Mouse (Mus musculus) midbrain, postnatal 0 days (tissue): Measurements from ENCODE around the gene Galnt2. TPM values are rescaled to one million over a fixed set of nuclear protein-coding genes. Genes with fewer than 3 reads are reported as not detected.

Experiments
- ATAC-seq: fragments of 200-750 bp; cut with Nextera tagmentation; 2 replicates; pipeline ENCODE4 v1.8.0; 2017; ENCODE audit warnings: moderate number of reproducible peaks, mild to moderate bottlenecking, moderate TSS enrichment, moderate library complexity; ENCODE audit not compliant: low FRiP score
- DNase-seq: peaks from one replicate; pipeline ENCODE4 v3.0.0-alpha.2; 2015; ENCODE audit warnings: low spot score
- H3K27ac ChIP-seq: fragments of 300-500 bp; sonication (generic); 2 replicates; pipeline ENCODE4 v1.5.1; 2014; ENCODE audit warnings: low read depth, mild to moderate bottlenecking, low read length, mixed read lengths
- H3K27me3 ChIP-seq: fragments of 300-500 bp; sonication (generic); 2 replicates; pipeline ENCODE4 v1.6.1; 2014; ENCODE audit warnings: low read length, control low read depth, mixed read lengths; ENCODE audit not compliant: insufficient read depth
- H3K36me3 ChIP-seq: fragments of 300-500 bp; sonication (generic); 2 replicates; pipeline ENCODE4 v1.6.1; 2014; ENCODE audit warnings: low read length, control low read depth, mixed read lengths; ENCODE audit not compliant: insufficient read depth
- H3K4me1 ChIP-seq: fragments of 300-500 bp; sonication (generic); 2 replicates; pipeline ENCODE4 v1.6.1; 2014; ENCODE audit warnings: mild to moderate bottlenecking, control low read depth, antibody characterized with exemption, low read length, mixed read lengths; ENCODE audit not compliant: insufficient read depth
- H3K4me2 ChIP-seq: fragments of 300-500 bp; sonication (generic); 2 replicates; pipeline ENCODE4 v1.6.1; 2014; ENCODE audit warnings: low read depth, mild to moderate bottlenecking, low read length, mixed read lengths; ENCODE audit not compliant: poor library complexity, severe bottlenecking
- H3K4me3 ChIP-seq: fragments of 300-500 bp; sonication (generic); 2 replicates; pipeline ENCODE4 v1.5.1; 2014; ENCODE audit warnings: low read depth, mild to moderate bottlenecking, low read length, moderate library complexity
- H3K9ac ChIP-seq: fragments of 300-500 bp; sonication (generic); replicated peaks from 2 replicates; pipeline ENCODE4 v1.6.1; 2014; ENCODE audit warnings: mild to moderate bottlenecking, low read length, moderate library complexity, mixed read lengths; ENCODE audit not compliant: poor library complexity, severe bottlenecking
- H3K9me3 ChIP-seq: fragments of 300-500 bp; sonication (generic); 2 replicates; pipeline ENCODE4 v1.6.1; 2016; ENCODE audit warnings: low read length, control low read depth
- CTCF ChIP-seq: IDR thresholded peaks from 2 replicates; pipeline ENCODE4 v1.5.1; 2016; ENCODE audit warnings: antibody characterized with exemption, mild to moderate bottlenecking
- WGBS: fragments of 180-500 bp; shearing (Covaris S2); extraction: QIAGEN DNeasy Blood & Tissue Kit; methylation state at CpG from one replicate; pipeline ENCODE4 v1.1.7; 2014; 5-methylcytosine and 5-hydroxymethylcytosine counted together
- polyA plus RNA-seq: library from polyadenylated mRNA; unstranded; fragments of >200 nt; fragmentation: Nextera tagmentation; extraction: Ambion mirVana; gene quantifications from 2 replicates; pipeline ENCODE4 v1.2.1, GENCODE M21; 2015
- total RNA-seq: library from RNA; depleted of rRNA; stranded (reverse); fragments of >200 nt; gene quantifications from 2 replicates; pipeline ENCODE4 v1.2.3, GENCODE M21; 2014

Galnt2 gene
- total and polyA plus RNA-seq, 2 experiments from 2014 or later = 51.3 to 65.4 TPM

DNA sequence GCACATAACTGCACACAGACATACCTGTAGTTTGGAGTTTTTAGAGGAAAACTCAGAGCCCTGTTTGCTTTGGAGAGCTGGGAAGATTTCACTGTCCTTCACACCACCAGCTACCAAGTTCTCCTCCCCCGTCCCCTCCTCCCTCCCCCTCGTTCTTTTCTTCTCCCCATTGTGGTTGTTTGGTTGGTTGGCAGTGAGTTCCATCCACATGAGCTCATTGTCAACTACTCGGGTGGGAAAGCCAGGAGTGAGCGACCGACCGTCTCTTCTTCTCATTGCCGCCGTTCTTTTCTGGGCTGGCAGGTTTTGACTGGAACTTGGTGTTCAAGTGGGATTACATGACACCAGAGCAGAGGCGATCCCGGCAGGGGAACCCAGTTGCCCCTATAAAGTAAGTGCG, 100.5 kb downstream of the Galnt2 start:
- ATAC-seq = no peak
- WGBS = 60% methylated on average over 11 of the region's 11 CpGs
- Histone ChIP-seq H3K27ac (no peak overlapping the region), H3K4me2 (no peak overlapping the region), H3K9me3 (no peaks in the 10 kb centered on the region), H3K9ac (no peak overlapping the region), H3K4me3 (no peak overlapping the region), H3K4me1 (no peaks in the 10 kb centered on the region), H3K27me3 (no peaks in the 10 kb centered on the region), H3K36me3 (peaks cover 64% of the 10 kb centered on the region)
- TF ChIP-seq CTCF = no peak
- no peak for DNase-seq

DNA sequence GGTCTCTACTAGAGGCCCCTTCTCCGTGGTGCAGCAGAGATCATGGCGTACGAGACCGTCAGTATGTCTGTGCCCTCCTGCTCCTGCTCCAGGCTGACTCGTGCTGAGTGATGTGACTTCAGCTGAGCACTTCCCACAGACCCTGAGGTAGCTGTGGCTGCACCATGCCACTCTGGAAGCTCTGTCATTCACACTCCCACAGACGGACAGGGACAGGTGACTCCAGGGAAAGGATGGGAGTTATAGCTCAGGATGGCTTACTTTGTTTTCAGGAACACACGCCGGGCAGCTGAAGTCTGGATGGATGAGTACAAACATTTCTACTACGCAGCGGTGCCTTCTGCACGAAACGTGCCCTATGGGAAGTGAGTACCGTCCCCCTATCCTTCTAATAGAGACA, 105.1 kb downstream of the Galnt2 start:
- H3K4me1 ChIP-seq = no peaks in the 10 kb centered on the region; the same call in 1 of the 2 replicates
- ATAC-seq = no peak
- DNase-seq = no peak
- no peak overlapping the region for H3K9ac ChIP-seq
- no peak overlapping the region for H3K27ac ChIP-seq
- no peak for TF ChIP-seq CTCF
- WGBS = 93% methylated on average over 13 of the region's 13 CpGs
- no peak overlapping the region for H3K4me3 ChIP-seq
- H3K4me2 ChIP-seq = no peak overlapping the region
- H3K36me3 ChIP-seq = peaks cover 69% of the 10 kb centered on the region
- no peaks in the 10 kb centered on the region for H3K27me3 ChIP-seq
- H3K9me3 ChIP-seq = no peaks in the 10 kb centered on the region

DNA sequence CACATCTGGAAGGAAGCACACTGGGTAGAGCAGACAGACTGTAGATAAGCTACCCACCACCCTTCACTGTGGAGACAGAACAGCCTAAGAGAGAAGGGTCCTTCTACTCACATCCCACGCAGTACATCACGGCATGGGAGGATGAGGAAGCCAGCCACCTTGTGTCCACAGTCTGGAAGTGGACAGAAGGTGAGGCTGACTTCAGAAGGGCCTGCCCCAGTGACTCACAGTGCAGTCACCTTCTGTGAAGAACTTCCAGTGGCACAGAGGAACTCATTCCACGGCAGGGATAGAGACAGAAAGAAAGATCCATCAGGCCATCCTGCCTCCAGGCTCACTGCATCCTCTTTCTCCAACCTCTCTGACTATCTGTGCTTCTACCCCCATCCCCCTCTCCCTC, 108.6 kb downstream of the Galnt2 start:
- Histone ChIP-seq H3K27me3 (no peaks in the 10 kb centered on the region), H3K4me2 (no peak overlapping the region), H3K9me3 (no peaks in the 10 kb centered on the region), H3K27ac (no peak overlapping the region), H3K9ac (no peak overlapping the region), H3K36me3 (peaks cover 82% of the 10 kb centered on the region), H3K4me1 (no peaks in the 10 kb centered on the region; the same call in 1 of the 2 replicates), H3K4me3 (no peak overlapping the region)
- TF ChIP-seq CTCF = 0 out of 2 replicates have a peak, but pooled peaks have one; percentile 2
- 84% methylated on average over 3 of the region's 3 CpGs for WGBS
- DNase-seq (no peak), ATAC-seq (no peak)

DNA sequence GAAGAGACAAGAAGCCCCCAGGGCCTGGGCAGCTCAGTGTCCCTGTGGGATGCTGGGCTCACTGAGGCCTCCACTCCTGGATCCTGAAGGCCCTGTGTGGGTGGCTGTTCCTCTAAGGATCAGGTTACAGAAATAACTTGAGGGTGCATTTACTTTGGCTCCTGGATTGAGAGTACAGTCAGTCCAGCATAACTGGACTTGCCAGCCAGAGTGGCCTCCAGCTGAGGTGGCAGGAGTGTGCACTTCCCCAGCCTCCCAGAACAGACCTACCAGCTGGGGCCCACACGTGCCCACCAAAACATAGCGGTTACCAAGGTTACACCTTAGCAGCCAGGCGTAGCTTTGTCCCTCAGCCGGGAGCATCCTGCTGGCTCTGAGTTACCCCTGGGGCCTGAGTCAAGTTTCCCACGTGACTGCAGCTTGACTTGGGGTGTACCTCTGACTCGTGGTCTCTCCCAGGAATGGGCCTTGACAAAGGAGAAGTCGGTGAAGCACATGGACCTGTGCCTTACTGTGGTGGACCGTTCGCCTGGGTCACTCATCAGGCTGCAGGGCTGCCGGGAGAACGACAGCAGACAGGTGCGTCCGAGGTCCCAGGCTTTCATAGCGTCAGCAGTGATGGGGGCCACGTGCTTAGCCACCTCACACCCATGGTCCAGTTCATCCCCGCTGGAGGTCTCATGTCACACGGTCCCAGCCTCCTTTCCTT, 109.3 kb downstream of the Galnt2 start:
- Histone ChIP-seq H3K4me3 (no peak overlapping the region), H3K9me3 (no peaks in the 10 kb centered on the region), H3K4me2 (no peak overlapping the region), H3K27me3 (no peaks in the 10 kb centered on the region), H3K9ac (no peak overlapping the region), H3K4me1 (no peaks in the 10 kb centered on the region; the same call in 1 of the 2 replicates), H3K27ac (no peak overlapping the region), H3K36me3 (peaks cover 79% of the 10 kb centered on the region)
- DNase-seq (peak; percentile 46), ATAC-seq (no peak; the same call in 1 of the 2 replicates)
- TF ChIP-seq CTCF = no peak
- 59% methylated on average over 17 of the region's 17 CpGs for WGBS

DNA sequence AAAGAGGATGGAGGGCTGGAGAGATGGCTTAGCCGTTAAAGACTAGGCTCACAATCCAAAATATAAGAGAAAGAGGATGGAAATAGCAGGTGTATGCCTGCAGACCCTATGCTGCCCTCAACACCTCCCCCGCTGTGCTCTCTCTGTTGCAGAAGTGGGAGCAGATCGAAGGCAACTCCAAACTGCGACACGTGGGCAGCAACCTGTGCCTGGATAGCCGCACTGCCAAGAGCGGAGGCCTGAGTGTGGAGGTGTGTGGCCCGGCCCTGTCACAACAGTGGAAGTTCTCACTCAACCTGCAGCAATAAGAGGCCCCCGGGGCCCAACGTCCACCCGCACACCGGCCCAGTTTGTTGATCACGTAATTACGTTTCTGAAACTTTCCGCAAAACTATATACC, 112.0 kb downstream of the Galnt2 start:
- DNase-seq = no peak
- Histone ChIP-seq H3K4me2 (no peak overlapping the region), H3K9ac (no peak overlapping the region), H3K9me3 (no peaks in the 10 kb centered on the region), H3K36me3 (peaks cover 56% of the 10 kb centered on the region), H3K4me1 (no peaks in the 10 kb centered on the region; the same call in 1 of the 2 replicates), H3K27me3 (no peaks in the 10 kb centered on the region), H3K4me3 (no peak overlapping the region), H3K27ac (no peak overlapping the region)
- ATAC-seq = no peak
- 93% methylated on average over 15 of the region's 15 CpGs for WGBS
- TF ChIP-seq CTCF = no peak

DNA sequence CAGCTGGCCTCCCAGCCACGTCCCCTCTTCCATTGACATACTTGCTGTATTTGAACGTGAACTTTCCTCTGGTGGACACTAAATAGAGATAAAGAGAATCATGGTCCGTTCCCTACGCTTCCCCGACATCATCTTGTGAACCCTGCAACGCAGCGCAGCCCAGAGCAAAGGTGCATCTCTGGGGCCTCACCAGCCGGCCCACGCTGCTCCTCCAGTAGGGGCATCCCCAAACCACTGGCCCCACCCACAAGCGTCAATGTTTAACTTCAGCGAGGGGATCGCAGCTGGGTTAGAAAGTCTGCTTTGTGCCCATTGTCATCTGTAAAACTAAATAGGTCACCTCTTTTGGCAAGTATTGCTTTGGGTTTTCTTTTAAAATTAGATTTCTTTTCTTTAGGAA, 112.8 kb downstream of the Galnt2 start:
- H3K4me3 ChIP-seq = no peak overlapping the region
- WGBS = 91% methylated on average over 12 of the region's 12 CpGs
- H3K27ac ChIP-seq = no peak overlapping the region
- H3K4me1 ChIP-seq = no peaks in the 10 kb centered on the region; the same call in 1 of the 2 replicates
- H3K4me2 ChIP-seq = no peak overlapping the region
- TF ChIP-seq CTCF = no peak
- H3K27me3 ChIP-seq = no peaks in the 10 kb centered on the region
- no peak overlapping the region for H3K9ac ChIP-seq
- ATAC-seq (no peak), DNase-seq (no peak)
- H3K36me3 ChIP-seq = peaks cover 48% of the 10 kb centered on the region
- no peaks in the 10 kb centered on the region for H3K9me3 ChIP-seq
